Mouse (Mus musculus) small intestine, adult 2 months (tissue): ENCODE data around the gene Sim2.

ENCODE experiments used
- CTCF ChIP-seq: fragments of 200-500 bp; IDR thresholded peaks from 2 replicates; pipeline ENCODE4 v1.5.1; 2012; ENCODE audit warnings: low read depth, mild to moderate bottlenecking, control low read depth, inconsistent platforms, low read length, moderate library complexity, mixed read lengths; ENCODE audit not compliant: insufficient replicate concordance, insufficient read length; ENCODE audit errors: extremely low read depth
- POLR2A ChIP-seq: fragments of 200-500 bp; IDR thresholded peaks from 2 replicates; pipeline ENCODE4 v1.6.1; 2012; ENCODE audit warnings: low read depth, mild to moderate bottlenecking, control low read depth, inconsistent platforms, low read length, moderate library complexity

DNA sequence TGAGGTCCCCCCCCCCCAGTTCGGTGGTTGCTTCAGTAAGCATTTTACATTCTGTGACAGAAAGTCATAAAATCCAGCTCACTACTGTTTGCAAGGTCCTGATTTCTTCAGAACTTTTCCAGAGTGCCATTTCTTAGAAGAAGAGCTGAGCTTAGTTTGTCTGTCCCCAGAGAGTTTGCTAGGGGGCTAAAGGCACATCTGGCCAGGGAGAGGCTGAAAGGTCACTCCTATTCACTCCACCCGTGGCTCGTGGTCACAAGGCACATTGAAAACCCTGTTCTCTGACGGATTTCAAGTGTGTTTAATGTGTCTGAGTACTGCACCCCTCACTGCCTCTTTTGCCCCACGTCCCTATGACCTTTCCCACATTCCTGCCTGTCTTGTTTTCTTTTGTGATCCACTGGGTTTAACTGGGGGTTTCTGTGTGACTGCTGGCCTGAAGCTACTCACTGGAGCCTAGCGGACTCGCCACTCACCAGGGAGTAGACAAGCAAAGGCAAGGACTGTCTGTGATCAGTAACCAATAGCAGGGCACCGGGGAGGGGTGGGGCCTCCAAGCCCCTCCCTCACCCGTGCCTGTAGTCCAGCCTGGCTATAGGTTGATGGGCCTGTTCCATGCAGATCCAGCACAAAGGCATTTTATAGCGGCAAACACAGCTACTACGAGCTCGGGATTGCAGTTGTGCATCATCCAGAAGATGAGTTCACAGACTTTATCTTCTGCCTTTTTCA lies 13.2 kb downstream of the Sim2 start:
- TF ChIP-seq CTCF (no peak), POLR2A (no peak)
